Mouse (Mus musculus): Measurements from ENCODE around the gene Dock4. TPM values are rescaled to one million over a fixed set of nuclear protein-coding genes. Genes with fewer than 3 reads are reported as not detected.

The Dock4 gene
- total and polyA plus RNA-seq, 3 experiments: 4.3 to 13.6 (median 11.2) TPM

DNA sequence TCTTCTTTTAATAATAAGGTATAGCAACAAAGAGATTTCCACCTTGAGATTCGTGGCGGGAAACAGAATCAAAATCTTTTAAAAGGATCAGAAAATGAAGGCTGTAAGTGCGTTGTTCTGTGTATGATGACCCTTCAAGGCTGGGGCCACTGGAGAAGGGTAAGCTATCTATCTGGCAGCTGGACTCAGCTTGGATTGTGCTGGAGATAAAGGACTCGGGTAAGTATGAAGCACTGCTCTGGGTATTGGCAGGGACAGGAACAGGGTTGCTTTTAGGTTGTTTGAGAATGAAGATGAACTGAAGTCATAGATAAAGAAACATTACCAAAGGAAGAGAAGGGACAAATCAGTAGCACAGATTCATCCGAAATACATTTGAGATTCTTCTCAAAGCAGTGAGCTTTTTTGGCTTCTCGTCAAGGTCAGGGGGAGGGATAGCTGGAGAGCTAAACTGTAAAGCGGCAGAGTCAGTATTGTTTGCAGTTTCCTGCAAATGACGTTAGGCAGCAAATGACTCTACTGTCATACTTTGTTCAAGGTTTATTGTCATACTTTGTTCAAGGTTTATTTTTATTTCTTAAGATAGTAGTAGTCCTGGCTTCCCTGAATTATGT, 30.3 kb upstream of the Dock4 start:
- H3K36me3 ChIP-seq (ENCODE audit: control insufficient read depth, insufficient read depth, low read length): peaks cover 18% of the 10 kb centered on the region
- TF ChIP-seq POLR2A (IDR thresholded peaks at IDR 0.05; ENCODE audit: insufficient read depth, low read depth, low read length) (no peak), EP300 (IDR thresholded peaks at IDR 0.05; ENCODE audit: insufficient read depth, low read depth, low read length) (no peak), CTCF (IDR thresholded peaks at IDR 0.05) (no peak)
- no peaks in the 10 kb centered on the region for H3K27me3 ChIP-seq (ENCODE audit: control insufficient read depth, insufficient read depth, low read length)
- peaks cover 6% of the 10 kb centered on the region for H3K4me1 ChIP-seq (ENCODE audit: control insufficient read depth, insufficient read depth, low read length)
- no peaks in the 10 kb centered on the region for H3K79me2 ChIP-seq (replicated peaks; ENCODE audit: control insufficient read depth, insufficient read depth, low read length)
- intact Hi-C loops (cut with DNase I): no loop called here
- WGBS: 49% methylated on average over 8 of the region's 8 CpGs
- no peak overlapping the region for H3K9ac ChIP-seq (ENCODE audit: low read depth, low read length)
- no peak overlapping the region for H3K4me3 ChIP-seq
- no peak for DNase-seq
- peak overlapping the region; percentile 3 for H3K27ac ChIP-seq

DNA sequence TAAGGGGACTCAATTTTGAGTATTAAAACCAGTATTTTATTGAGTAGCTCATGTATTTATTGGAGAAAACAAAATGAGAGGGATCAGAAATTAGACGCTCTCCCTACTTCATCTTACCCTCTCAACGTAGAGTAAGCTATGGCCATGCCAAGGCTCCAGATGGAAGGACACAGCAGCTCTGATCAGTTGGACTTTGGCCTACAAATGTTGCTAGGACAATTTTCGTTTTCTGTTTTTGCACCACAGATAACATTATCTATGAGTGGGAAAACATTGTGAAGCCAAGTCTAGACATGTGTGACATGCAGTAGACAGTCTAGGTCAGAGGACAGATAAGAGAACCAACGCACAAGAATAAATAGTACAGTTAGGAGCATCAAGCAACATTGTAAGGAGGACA, 28.5 kb upstream of the Dock4 start:
- H3K9ac ChIP-seq (ENCODE audit: low read depth, low read length): no peak overlapping the region
- WGBS: 39% methylated on average over 4 of the region's 4 CpGs
- H3K36me3 ChIP-seq (ENCODE audit: control insufficient read depth, insufficient read depth, low read length): peaks cover 18% of the 10 kb centered on the region
- H3K4me1 ChIP-seq (ENCODE audit: control insufficient read depth, insufficient read depth, low read length): peaks cover 6% of the 10 kb centered on the region
- H3K4me3 ChIP-seq: no peak overlapping the region
- no peaks in the 10 kb centered on the region for H3K27me3 ChIP-seq (ENCODE audit: control insufficient read depth, insufficient read depth, low read length)
- intact Hi-C loops (cut with DNase I): no loop called here
- no peak overlapping the region for H3K27ac ChIP-seq
- no peak for TF ChIP-seq POLR2A (IDR thresholded peaks at IDR 0.05; ENCODE audit: insufficient read depth, low read depth, low read length)
- TF ChIP-seq EP300 (IDR thresholded peaks at IDR 0.05; ENCODE audit: insufficient read depth, low read depth, low read length): no peak
- no peak for TF ChIP-seq CTCF (IDR thresholded peaks at IDR 0.05)
- no peaks in the 10 kb centered on the region; the same call in 1 of the 2 replicates for H3K79me2 ChIP-seq (replicated peaks; ENCODE audit: control insufficient read depth, insufficient read depth, low read length)
- no peak for DNase-seq

GRCm38 (mm10) chr12:40424991-40425390, 20.8 kb upstream of the Dock4 start:
- WGBS: 94% methylated on average over 1 of the region's 1 CpGs
- H3K4me3 ChIP-seq: no peak overlapping the region
- intact Hi-C loops (cut with DNase I): no loop called here
- peaks cover 2% of the 10 kb centered on the region; the same call in 1 of the 2 replicates for H3K4me1 ChIP-seq (ENCODE audit: control insufficient read depth, insufficient read depth, low read length)
- no peaks in the 10 kb centered on the region for H3K36me3 ChIP-seq (ENCODE audit: control insufficient read depth, insufficient read depth, low read length)
- DNase-seq: no peak
- H3K79me2 ChIP-seq (replicated peaks; ENCODE audit: control insufficient read depth, insufficient read depth, low read length): no peaks in the 10 kb centered on the region; the same call in none of the 2 replicates
- H3K27ac ChIP-seq: no peak overlapping the region
- H3K27me3 ChIP-seq (ENCODE audit: control insufficient read depth, insufficient read depth, low read length): no peaks in the 10 kb centered on the region
- TF ChIP-seq EP300 (IDR thresholded peaks at IDR 0.05; ENCODE audit: insufficient read depth, low read depth, low read length) (no peak), POLR2A (IDR thresholded peaks at IDR 0.05; ENCODE audit: insufficient read depth, low read depth, low read length) (no peak), CTCF (IDR thresholded peaks at IDR 0.05) (no peak)
- no peak overlapping the region for H3K9ac ChIP-seq (ENCODE audit: low read depth, low read length)

DNA sequence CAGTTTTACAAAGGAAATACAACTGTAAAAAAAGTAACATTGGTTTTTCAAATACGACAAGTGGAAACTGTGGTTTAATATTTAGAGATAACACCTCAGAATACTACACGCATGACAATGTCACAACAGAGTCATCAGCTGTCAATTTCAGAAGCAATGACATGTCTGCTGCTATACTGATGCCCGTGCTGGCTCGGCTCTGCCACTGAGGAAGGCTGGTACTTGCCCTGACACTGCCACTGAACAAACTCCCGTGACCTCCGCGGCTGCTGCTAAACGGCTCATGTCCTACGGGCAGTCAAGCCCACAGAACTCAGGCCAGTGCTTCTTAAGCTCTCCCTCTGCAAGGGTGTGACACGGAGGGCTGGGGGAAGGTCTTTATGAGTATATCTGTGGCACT, 18.1 kb upstream of the Dock4 start:
- Histone ChIP-seq H3K4me3 (no peak overlapping the region), H3K27ac (no peak overlapping the region), H3K27me3 (ENCODE audit: control insufficient read depth, insufficient read depth, low read length) (no peaks in the 10 kb centered on the region), H3K36me3 (ENCODE audit: control insufficient read depth, insufficient read depth, low read length) (peaks cover 7% of the 10 kb centered on the region), H3K4me1 (ENCODE audit: control insufficient read depth, insufficient read depth, low read length) (peaks cover 6% of the 10 kb centered on the region), H3K79me2 (replicated peaks; ENCODE audit: control insufficient read depth, insufficient read depth, low read length) (no peaks in the 10 kb centered on the region; the same call in 1 of the 2 replicates), H3K9ac (ENCODE audit: low read depth, low read length) (no peak overlapping the region)
- 92% methylated on average over 10 of the region's 10 CpGs for WGBS
- no peak for TF ChIP-seq EP300 (IDR thresholded peaks at IDR 0.05; ENCODE audit: insufficient read depth, low read depth, low read length)
- intact Hi-C loops (cut with DNase I): no loop called here
- no peak for DNase-seq

DNA sequence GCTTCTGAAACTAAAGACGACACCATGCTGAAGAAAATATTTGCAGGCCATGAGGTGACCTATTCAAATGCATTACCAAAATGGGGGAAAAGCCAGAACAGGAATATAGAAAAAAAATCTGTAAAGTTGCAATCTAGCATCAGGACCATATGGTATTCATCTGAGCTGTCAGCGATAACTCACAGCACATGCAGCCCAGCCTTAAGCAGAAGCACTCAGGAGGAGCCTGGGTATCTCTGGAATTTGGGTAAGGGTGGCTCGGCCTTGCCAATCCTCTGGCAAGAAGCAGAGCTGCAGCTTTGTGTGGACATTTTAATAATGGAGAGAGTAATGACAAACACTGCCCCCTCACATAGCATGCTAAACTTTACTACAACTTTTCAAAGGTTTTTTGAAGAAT, 15.8 kb upstream of the Dock4 start:
- Histone ChIP-seq H3K36me3 (ENCODE audit: control insufficient read depth, insufficient read depth, low read length) (peaks cover 7% of the 10 kb centered on the region), H3K4me1 (ENCODE audit: control insufficient read depth, insufficient read depth, low read length) (peaks cover 6% of the 10 kb centered on the region), H3K4me3 (no peak overlapping the region), H3K27me3 (ENCODE audit: control insufficient read depth, insufficient read depth, low read length) (no peaks in the 10 kb centered on the region), H3K79me2 (replicated peaks; ENCODE audit: control insufficient read depth, insufficient read depth, low read length) (no peaks in the 10 kb centered on the region), H3K9ac (ENCODE audit: low read depth, low read length) (no peak overlapping the region), H3K27ac (no peak overlapping the region)
- 46% methylated on average over 3 of the region's 3 CpGs for whole genome bisulfite sequencing
- intact Hi-C loops (cut with DNase I): no loop called here
- DNase-seq: no peak
- TF ChIP-seq EP300 (IDR thresholded peaks at IDR 0.05; ENCODE audit: insufficient read depth, low read depth, low read length) (no peak), POLR2A (IDR thresholded peaks at IDR 0.05; ENCODE audit: insufficient read depth, low read depth, low read length) (no peak)

DNA sequence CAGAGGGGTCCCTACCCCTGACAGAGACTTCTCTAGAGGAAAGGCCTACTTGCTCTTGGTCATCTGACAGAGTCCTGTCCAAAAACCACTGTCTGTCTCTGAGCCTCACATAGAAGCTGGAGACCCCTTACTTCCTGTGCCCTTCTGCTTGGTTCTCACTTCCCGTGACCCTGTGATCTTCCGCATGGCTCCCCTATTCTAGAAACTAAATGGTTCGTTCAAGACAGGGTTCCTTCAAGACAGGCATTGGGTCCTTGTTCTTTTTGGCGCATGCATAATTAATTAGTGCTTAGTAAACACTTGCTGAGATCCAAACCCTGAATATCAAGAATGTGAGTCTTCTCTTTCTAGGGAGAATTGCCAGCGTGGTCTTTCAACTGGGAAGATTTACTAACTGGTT, 14.7 kb upstream of the Dock4 start:
- 88% methylated on average over 5 of the region's 5 CpGs for WGBS
- Histone ChIP-seq H3K36me3 (ENCODE audit: control insufficient read depth, insufficient read depth, low read length) (peaks cover 7% of the 10 kb centered on the region), H3K4me1 (ENCODE audit: control insufficient read depth, insufficient read depth, low read length) (peaks cover 6% of the 10 kb centered on the region), H3K4me3 (no peak overlapping the region), H3K9ac (ENCODE audit: low read depth, low read length) (no peak overlapping the region), H3K27me3 (ENCODE audit: control insufficient read depth, insufficient read depth, low read length) (no peaks in the 10 kb centered on the region), H3K79me2 (replicated peaks; ENCODE audit: control insufficient read depth, insufficient read depth, low read length) (0 out of 2 replicates have a peak, but pooled peaks cover 1% of the 10 kb centered on the region), H3K27ac (no peak overlapping the region)
- intact Hi-C loops (cut with DNase I): no loop called here
- TF ChIP-seq EP300 (IDR thresholded peaks at IDR 0.05; ENCODE audit: insufficient read depth, low read depth, low read length) (no peak), CTCF (IDR thresholded peaks at IDR 0.05) (no peak), POLR2A (IDR thresholded peaks at IDR 0.05; ENCODE audit: insufficient read depth, low read depth, low read length) (no peak)
- no peak for DNase-seq
